Mouse (Mus musculus) common myeloid progenitor, adult 5-6 weeks (primary cell): ENCODE results near the gene Adamts20. TPM values are rescaled to one million over a fixed set of nuclear protein-coding genes. Genes with fewer than 3 reads are reported as not detected.
"Not testable (repeated sequence)": the region's sequence is repeated elsewhere in the genome, so short reads cannot be mapped to it uniquely, and the experiment has no call there.

Experiments
- ATAC-seq: replicated peaks from 2 replicates; pipeline ENCODE4 v1.8.0; 2016; ENCODE audit warnings: low read depth, mild to moderate bottlenecking, moderate TSS enrichment, inconsistent platforms; ENCODE audit not compliant: poor library complexity, severe bottlenecking
- total RNA-seq: library from RNA; stranded (forward); fragments of 200-1000, 187-1606 nt; gene quantifications from 2 replicates; pipeline ENCODE4 v1.2.3, GENCODE M21; 2017

Gene Adamts20
- total RNA-seq, 1 experiment from 2014 or later = not detected

DNA sequence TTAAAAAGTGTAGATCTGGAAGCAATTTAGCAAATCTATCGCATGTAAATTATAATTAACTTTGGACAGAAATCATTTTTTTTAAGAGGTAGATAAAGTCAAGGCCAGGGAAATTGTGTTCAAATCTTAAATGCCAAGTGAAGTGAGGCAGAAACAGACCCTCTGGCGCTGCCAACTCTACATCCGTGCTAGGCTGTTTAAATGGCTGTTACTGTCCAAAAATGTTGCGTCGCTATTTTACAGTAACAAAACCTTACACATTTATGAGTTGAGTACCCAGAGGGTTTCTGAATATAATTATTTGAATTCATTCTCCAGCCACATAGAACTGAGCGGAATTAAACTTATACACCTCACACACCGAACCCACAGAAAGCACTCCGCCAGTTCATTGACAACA, 13.6 kb downstream of the Adamts20 start:
- no peak for ATAC-seq

DNA sequence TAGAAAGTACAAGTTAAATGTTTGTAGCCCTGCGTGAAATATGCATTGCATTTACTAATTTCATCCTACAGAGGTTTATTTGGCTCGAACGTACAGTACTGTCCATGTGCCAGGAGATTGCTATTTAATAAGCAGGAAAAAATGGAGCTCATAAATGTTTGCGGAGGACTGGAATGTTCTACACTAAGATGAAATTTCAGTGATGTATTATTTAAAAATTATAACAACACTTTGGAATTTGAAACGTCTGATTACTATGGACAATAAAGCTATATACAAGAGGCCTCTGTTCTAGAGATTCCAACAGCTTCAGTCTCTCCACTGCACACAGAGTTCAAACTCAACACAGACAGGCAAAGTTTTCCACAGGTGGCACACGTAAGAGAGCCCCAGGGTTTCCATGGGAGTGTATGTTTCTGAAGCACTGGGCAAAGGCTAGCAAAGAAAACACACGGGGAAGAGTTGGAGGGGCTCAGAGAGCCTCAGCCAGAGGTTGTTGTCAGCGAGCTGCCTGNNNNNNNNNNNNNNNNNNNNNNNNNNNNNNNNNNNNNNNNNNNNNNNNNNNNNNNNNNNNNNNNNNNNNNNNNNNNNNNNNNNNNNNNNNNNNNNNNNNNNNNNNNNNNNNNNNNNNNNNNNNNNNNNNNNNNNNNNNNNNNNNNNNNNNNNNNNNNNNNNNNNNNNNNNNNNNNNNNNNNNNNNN, 20.6 kb downstream of the Adamts20 start:
- ATAC-seq = peak; percentile 92

- no peak for ATAC-seq
Observed at GRCm38 (mm10) chr15:94444043-94444436, 21.2 kb downstream of the Adamts20 start.

GRCm38 (mm10) chr15:94443025-94443424, 22.2 kb downstream of the Adamts20 start:
- ATAC-seq = no peak

- ATAC-seq = no peak
Observed at GRCm38 (mm10) chr15:94435532-94435931, 29.7 kb downstream of the Adamts20 start.

DNA sequence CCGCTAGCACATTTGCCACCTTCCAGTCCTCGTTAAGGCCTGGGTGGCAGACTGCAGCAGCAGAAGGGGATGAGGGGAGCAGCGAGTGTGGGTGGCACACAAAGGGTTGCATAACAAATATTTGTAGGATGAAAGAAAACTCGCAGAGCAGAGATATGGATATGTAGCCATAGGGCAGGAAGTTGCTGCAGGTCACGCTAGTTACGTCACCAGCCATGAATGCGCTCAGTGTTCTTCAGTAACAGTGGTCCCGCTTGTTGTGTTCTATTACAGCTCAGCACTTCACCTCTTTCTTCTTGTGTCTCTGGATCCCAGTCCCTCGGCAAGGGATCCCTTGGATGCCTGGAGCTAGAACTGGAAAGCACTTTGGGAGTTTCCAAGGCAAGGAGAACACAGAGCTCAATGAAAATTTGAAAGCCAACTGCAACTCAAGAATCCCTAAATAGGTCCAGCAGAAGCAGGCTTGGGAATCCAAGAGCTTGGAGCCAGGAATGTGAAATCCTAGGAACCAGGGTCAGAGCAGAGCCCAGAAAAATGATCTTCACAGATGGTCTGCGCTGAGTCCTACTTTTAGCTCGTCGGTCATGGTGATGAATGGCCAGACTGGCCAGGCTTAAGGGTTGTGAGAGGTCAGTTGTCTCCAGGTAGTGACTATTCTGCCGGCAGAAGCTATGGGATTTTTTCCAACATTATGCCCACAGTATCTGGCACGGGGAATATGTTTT, 34.4 kb downstream of the Adamts20 start:
- no peak for ATAC-seq

- no peak for ATAC-seq
Observed at GRCm38 (mm10) chr15:94428726-94429125, 36.5 kb downstream of the Adamts20 start.

DNA sequence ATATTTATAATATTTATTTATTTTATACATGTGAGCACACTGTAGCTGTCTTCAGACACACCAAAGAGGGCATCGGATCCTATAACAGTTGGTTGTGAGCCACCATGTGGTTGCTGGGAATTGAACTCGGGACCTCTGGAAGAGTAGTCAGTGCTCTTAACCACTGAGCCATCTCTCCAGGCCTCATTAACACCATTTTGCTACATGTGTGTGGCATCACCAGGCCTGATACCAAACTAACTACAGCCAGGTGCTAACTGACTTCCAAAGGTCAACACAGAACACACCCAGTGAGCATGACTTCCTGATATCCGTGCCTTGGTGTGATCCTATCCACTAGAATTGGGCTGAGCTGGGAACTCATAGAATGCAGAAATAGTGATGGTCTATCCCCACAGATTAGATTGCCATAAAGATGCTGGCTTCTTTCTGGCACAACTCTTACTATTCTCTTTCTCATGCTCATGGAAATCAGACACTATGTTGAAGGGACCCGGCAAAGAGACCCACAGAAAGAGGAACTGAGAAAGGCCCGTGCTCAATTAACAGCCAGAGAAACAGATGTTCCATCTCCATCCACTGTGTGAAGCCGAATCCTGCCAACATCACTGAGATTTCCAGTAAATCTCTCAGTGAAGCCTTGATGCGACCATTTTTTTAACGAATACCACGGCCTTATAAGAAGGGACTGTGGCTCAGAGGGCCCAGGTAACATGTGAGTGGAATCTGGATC, 37.6 kb downstream of the Adamts20 start:
- ATAC-seq = no peak

DNA sequence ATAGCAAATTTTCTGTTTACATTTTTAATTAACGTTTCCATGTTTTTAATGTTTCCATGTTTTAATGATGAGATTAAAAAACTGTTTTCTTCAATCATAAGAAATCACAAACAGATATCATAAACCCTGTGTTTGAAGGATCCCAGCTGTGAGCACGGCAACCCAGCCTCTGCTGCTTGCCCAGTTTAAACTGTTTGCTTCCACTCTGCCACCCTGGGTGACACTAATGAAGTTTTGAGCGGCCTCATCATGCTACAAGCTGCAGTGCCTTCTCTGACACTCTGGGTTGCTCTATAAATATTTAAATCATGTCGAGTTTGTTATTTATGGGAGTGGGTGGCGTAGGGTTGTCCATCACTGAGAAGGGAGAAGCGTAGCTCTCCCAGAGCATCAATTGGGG, 44.7 kb downstream of the Adamts20 start:
- no peak for ATAC-seq

- ATAC-seq = no peak
Observed at GRCm38 (mm10) chr15:94419167-94419566, 46.1 kb downstream of the Adamts20 start.

- ATAC-seq = no peak
Observed at GRCm38 (mm10) chr15:94418427-94418826, 46.8 kb downstream of the Adamts20 start.

GRCm38 (mm10) chr15:94417216-94418155, 47.7 kb downstream of the Adamts20 start:
- ATAC-seq = peak; percentile 97

DNA sequence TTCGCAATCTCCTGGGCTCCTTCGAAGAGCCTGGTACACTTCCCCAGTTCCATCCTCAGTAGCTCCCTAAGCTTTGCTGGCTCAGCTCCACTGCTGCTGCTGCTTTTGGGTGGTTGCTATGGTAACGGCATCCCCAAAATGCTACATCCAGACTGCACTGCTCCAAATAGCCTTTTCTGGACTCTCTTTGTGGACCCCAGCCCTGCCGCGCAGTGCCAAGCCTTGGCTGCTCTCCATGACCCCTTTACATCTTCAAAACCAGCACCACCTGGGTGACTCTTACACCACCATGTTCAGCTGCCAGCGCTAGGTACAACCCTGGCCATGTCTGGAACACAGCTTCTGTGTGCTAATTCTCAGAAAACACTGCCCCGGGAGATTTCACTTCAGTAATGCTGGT, 55.4 kb downstream of the Adamts20 start:
- no peak for ATAC-seq

DNA sequence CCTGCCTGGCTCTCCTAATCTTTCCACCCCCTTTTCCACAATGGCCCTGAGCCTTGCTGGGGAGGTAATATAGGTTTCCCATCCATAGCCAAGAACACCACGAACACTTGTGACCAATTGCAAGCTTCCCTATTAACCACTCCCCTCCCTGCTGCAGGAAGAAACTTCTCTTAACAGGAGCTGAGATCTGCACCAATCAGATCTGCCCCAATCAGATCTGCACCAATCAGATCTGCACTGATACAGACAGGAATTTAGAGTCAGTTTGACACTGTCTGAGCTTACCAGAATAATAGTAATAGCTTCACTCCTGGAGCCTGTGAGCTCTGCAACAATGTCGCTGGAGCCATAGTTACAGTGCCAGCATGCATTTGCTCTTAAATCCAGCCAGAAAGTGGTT, 58.9 kb downstream of the Adamts20 start:
- ATAC-seq = no peak

DNA sequence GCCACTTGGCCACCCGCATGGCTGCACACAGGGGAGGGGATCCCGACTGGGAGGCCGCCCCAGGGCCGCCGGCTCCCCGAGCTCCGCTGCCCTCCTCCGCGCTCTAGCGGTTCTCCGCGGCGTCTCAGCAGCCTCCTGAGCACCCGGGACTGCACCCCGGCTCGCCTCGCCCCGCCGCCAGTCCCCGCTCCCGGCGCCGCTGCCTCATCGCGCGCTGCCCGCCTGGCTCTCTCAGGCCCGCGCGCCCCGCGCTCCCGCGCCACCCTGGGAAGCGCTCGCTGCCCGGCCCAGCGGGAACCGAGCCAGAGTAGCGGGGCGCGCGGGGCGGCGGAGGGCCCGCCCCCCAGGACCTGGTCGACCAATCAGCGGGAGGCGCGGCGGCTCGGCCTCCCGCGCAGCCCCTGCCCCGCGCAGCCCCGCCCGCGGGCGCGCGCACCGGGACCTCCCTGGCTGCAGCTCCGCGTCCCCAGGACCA, 61.1 kb downstream of the Adamts20 start:
- peak; percentile 61 for ATAC-seq

DNA sequence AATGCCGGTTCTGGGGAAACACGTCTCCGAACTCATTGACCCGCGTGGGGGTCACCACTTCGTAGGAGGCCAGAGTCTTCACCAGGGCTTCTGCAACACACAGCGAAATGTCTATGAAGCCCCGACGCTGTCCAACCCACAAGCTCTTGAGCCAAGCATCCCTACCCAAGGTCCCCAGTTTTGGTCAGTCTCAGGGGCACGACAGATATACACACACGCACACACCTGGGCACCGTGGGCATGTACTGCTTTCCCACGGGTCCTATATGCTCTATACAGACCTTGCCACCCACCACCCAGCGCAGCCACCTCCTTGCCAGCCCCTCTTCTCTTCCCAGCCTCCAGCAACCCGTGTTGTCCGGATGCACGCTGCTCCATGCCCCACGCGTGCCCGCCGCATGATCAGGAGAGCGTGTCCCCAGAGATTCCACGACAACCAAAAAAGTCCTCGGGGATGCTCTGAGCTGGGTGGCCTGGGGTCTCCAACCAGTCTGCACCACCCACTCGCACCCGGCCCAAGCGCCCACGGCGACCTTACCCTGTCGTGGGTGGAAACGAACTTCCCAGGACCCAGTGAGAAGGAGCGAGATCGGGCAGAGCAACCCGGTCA, 61.7 kb downstream of the Adamts20 start:
- ATAC-seq = 0 out of 2 replicates have a peak, but pooled peaks have one; percentile 13

GRCm38 (mm10) chr15:94403018-94403417, 62.2 kb downstream of the Adamts20 start:
- 0 out of 2 replicates have a peak, but pooled peaks have one; percentile 11 for ATAC-seq

- no peak for ATAC-seq
Observed at GRCm38 (mm10) chr15:94392737-94393136, 72.5 kb downstream of the Adamts20 start.

GRCm38 (mm10) chr15:94390127-94390526, 75.1 kb downstream of the Adamts20 start:
- ATAC-seq = not testable (repeated sequence)
